Mouse (Mus musculus) heart, adult 2 months (tissue): Measurements from ENCODE around the gene Ank3.

Source experiments
- CTCF ChIP-seq: fragments of 200-600 bp; IDR thresholded peaks from 2 replicates; pipeline ENCODE4 v1.8.1; 2022; ENCODE audit warnings: antibody characterized with exemption, mild to moderate bottlenecking, moderate library complexity
- POLR2A ChIP-seq: fragments of 200-500 bp; IDR thresholded peaks from 2 replicates; pipeline ENCODE4 v1.6.1; 2011; ENCODE audit warnings: mild to moderate bottlenecking, low read depth, low read length, control low read depth; ENCODE audit not compliant: insufficient read depth

DNA sequence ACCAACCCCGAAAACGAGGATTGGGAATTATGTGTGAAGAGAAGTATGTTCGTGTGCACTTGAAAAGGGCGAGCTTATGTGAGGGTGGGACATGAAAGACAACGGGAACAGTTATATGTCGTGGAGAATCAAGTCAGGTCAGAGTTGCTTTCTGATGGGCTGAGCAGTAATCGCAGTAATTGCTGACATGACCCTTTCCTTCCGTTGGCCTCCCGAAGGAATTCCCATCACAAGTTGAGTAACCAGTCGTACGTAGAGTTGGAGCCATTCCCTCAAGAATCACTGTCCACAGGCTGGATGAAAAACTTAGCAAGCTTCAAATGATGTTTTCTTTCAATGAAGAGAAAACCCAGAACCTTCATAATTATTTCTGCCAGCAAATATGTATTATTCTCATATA, 13.9 kb upstream of the Ank3 start:
- TF ChIP-seq CTCF (no peak), POLR2A (no peak)
